In genomic region chr4:135241669-135242068, GRCm38 (mm10) we compare ENCODE assay signal across 9 mouse cellular contexts. TPM values are rescaled to one million over a fixed set of nuclear protein-coding genes. Genes with fewer than 3 reads are reported as not detected.
DNase-seq lines count a peak whose midpoint lies in the region; ATAC-seq lines count a peak whose summit lies in the region.
"Had no signal": no experiment of that assay in that cellular context is flagged by ENCODE, and none has a peak within 500 bp of the region (broad histone marks: within the 10 kb centered on the region; RNA-seq: fewer than 3 reads in every experiment).

No protein-coding gene starts in this region.

- no peak overlapping the region for H3K4me3 ChIP-seq in heart, embryonic 13.5 days
- H3K4me3 ChIP-seq in liver, embryonic 15.5 days (replicated peaks): no peak overlapping the region

- no peaks in the 10 kb centered on the region for H3K27me3 ChIP-seq in heart, embryonic 13.5 days (replicated peaks)
- no peaks in the 10 kb centered on the region for H3K27me3 ChIP-seq in liver, embryonic 15.5 days

- no peak for ATAC-seq in heart, embryonic 13.5 days (ENCODE audit: extremely low read depth, insufficient number of reproducible peaks, low FRiP score, low TSS enrichment)
- no peak for ATAC-seq in liver, embryonic 15.5 days (ENCODE audit: insufficient read depth)

- peak overlapping the region; percentile 26; the same call in 1 of the 2 replicates for H3K4me2 ChIP-seq in heart, embryonic 13.5 days
- peak overlapping the region; percentile 26 for H3K4me2 ChIP-seq in liver, embryonic 15.5 days

- no peak for DNase-seq in heart, adult 18-20 months
- DNase-seq in CD4-positive helper T cell, adult 2 months (ENCODE audit: low read depth, low spot score): peak; percentile 16
- DNase-seq in induced T-regulatory cell, adult 2 months (ENCODE audit: low read depth): peak; percentile 40
- DNase-seq in thymus, adult 18-20 months: no peak
- no peak for DNase-seq in frontal cortex, postnatal 14 days (ENCODE audit: low spot score in 2 of 2)
- DNase-seq in right cerebral cortex, postnatal 14 days: no peak
- DNase-seq: gastrocnemius, postnatal 36 days had no signal

- H3K36me3 ChIP-seq in heart, embryonic 13.5 days: peaks cover 18% of the 10 kb centered on the region
- peaks cover 29% of the 10 kb centered on the region for H3K36me3 ChIP-seq in liver, embryonic 15.5 days (replicated peaks)

- WGBS in heart, embryonic 13.5 days: 23% methylated on average over 5 of the region's 5 CpGs
- WGBS in liver, embryonic 15.5 days (ENCODE audit: insufficient replicate concordance): 15% methylated on average over 5 of the region's 5 CpGs

- H3K9me3 ChIP-seq in heart, embryonic 13.5 days: no peaks in the 10 kb centered on the region
- H3K9me3 ChIP-seq in liver, embryonic 15.5 days (replicated peaks): no peaks in the 10 kb centered on the region

- peak overlapping the region; percentile 24 for H3K9ac ChIP-seq in heart, embryonic 13.5 days
- H3K9ac ChIP-seq in liver, embryonic 15.5 days: 0 out of 2 replicates have a peak overlapping the region, but pooled peaks have one; percentile 26

- H3K27ac ChIP-seq in heart, embryonic 13.5 days (replicated peaks): peak overlapping the region; percentile 92
- H3K27ac ChIP-seq in liver, embryonic 15.5 days (replicated peaks): peak overlapping the region; percentile 54

- H3K4me1 ChIP-seq in heart, embryonic 13.5 days: peaks cover 84% of the 10 kb centered on the region
- H3K4me1 ChIP-seq in liver, embryonic 15.5 days (replicated peaks): peaks cover 83% of the 10 kb centered on the region

RNA-seq across cellular contexts. Expression of gene Clic4, which starts 30.9 kb away (rescaled TPM):
- 202 and 213 TPM in 2 replicates for polyA plus RNA-seq in heart, embryonic 13.5 days (2015; fragmentation: Nextera tagmentation; extraction: Ambion mirVana)
- total RNA-seq in heart, adult 18-20 months (2021): 100 to 1,000 TPM; 253 to 258 TPM
- polyA plus RNA-seq in liver, embryonic 15.5 days (2015; fragmentation: Nextera tagmentation; extraction: Ambion mirVana): 110 and 120 TPM in 2 replicates

Comparison
In these comparisons a context has a peak if more than half of its experiments do, and no peak if none do; other contexts are left out.
1. DNase-seq: peak in CD4-positive helper T cell, adult 2 months (single experiment) and induced T-regulatory cell, adult 2 months (single experiment); none in heart, adult 18-20 months (0 of 2), thymus, adult 18-20 months (0 of 2), frontal cortex, postnatal 14 days (0 of 2) and right cerebral cortex, postnatal 14 days (single experiment).